Mouse (Mus musculus) cerebellum, adult 9-10 months (tissue): Measurements from ENCODE around the gene Ell2.

Experiments used
- DNase-seq: peaks from one replicate; pipeline ENCODE4 v3.0.0; 2022

Gene Ell2

GRCm38 (mm10) chr13:75733594-75734161, 27.1 kb downstream of the Ell2 start:
- DNase-seq, result no peak

- no peak for DNase-seq
Observed at GRCm38 (mm10) chr13:75734231-75734630, 27.7 kb downstream of the Ell2 start.

- DNase-seq, result no peak
Observed at GRCm38 (mm10) chr13:75735606-75736005, 29.0 kb downstream of the Ell2 start.

GRCm38 (mm10) chr13:75737991-75738390, 31.4 kb downstream of the Ell2 start:
- no peak for DNase-seq

- no peak for DNase-seq
Observed at GRCm38 (mm10) chr13:75738536-75738935, 32.0 kb downstream of the Ell2 start.

- DNase-seq, result no peak
Observed at GRCm38 (mm10) chr13:75738957-75739356, 32.4 kb downstream of the Ell2 start.

GRCm38 (mm10) chr13:75740018-75740417, 33.5 kb downstream of the Ell2 start:
- no peak for DNase-seq

GRCm38 (mm10) chr13:75741119-75741518, 34.6 kb downstream of the Ell2 start:
- DNase-seq, result no peak

- DNase-seq, result no peak
Observed at GRCm38 (mm10) chr13:75741736-75742729, 35.5 kb downstream of the Ell2 start.

GRCm38 (mm10) chr13:75742970-75743369, 36.4 kb downstream of the Ell2 start:
- DNase-seq, result no peak

- DNase-seq, result no peak
Observed at GRCm38 (mm10) chr13:75744065-75744464, 37.5 kb downstream of the Ell2 start.

GRCm38 (mm10) chr13:75745328-75745727, 38.8 kb downstream of the Ell2 start:
- DNase-seq, result no peak

- DNase-seq, result no peak
Observed at GRCm38 (mm10) chr13:75747265-75747664, 40.7 kb downstream of the Ell2 start.

GRCm38 (mm10) chr13:75748685-75749084, 42.1 kb downstream of the Ell2 start:
- DNase-seq, result no peak

- DNase-seq, result no peak
Observed at GRCm38 (mm10) chr13:75750785-75751184, 44.2 kb downstream of the Ell2 start.

GRCm38 (mm10) chr13:75752216-75752938, 45.8 kb downstream of the Ell2 start:
- DNase-seq, result peak; percentile 65

- no peak for DNase-seq
Observed at GRCm38 (mm10) chr13:75754398-75754797, 47.8 kb downstream of the Ell2 start.

GRCm38 (mm10) chr13:75760859-75761548, 54.4 kb downstream of the Ell2 start:
- no peak for DNase-seq

GRCm38 (mm10) chr13:75762759-75763158, 56.2 kb downstream of the Ell2 start:
- no peak for DNase-seq

- DNase-seq, result no peak
Observed at GRCm38 (mm10) chr13:75763280-75763679, 56.7 kb downstream of the Ell2 start.

- DNase-seq, result no peak
Observed at GRCm38 (mm10) chr13:75765742-75766141, 59.2 kb downstream of the Ell2 start.

- no peak for DNase-seq
Observed at GRCm38 (mm10) chr13:75766238-75766637, 59.7 kb downstream of the Ell2 start.

- DNase-seq, result no peak
Observed at GRCm38 (mm10) chr13:75766967-75767366, 60.4 kb downstream of the Ell2 start.
